9 mouse cellular contexts compared by ENCODE assay signal in genomic region chr1:153265066-153265465, GRCm38 (mm10).
A peak's percentile ranks its signal among the peaks of the same experiment; 100 is the strongest.
DNase-seq lines count a peak whose midpoint lies in the region; ATAC-seq and TF ChIP-seq lines count a peak whose summit lies in the region.
"Had no signal": no experiment of that assay in that cellular context is flagged by ENCODE, and none has a peak within 500 bp of the region (broad histone marks: within the 10 kb centered on the region; RNA-seq: fewer than 3 reads in every experiment).

No protein-coding gene starts in this region.

- TF ChIP-seq POLR2A in small intestine, adult 2 months (IDR thresholded peaks at IDR 0.05; ENCODE audit: low read depth, low read length) = no peak

- peak overlapping the region; percentile 93 for H3K27ac ChIP-seq in lung, embryonic 15.5 days
- H3K27ac ChIP-seq in intestine, embryonic 14.5 days (ENCODE audit: low read depth) = peak overlapping the region; percentile 89
- H3K27ac ChIP-seq in small intestine, adult 2 months (ENCODE audit: insufficient read depth, low read depth, low read length) = 0 out of 2 replicates have a peak overlapping the region, but pooled peaks have one; percentile 5

- no peak overlapping the region for H3K9ac ChIP-seq in lung, embryonic 15.5 days
- H3K9ac ChIP-seq in intestine, embryonic 14.5 days (ENCODE audit: low read length) = 0 out of 2 replicates have a peak overlapping the region, but pooled peaks have one; percentile 3

- no peaks in the 10 kb centered on the region for H3K9me3 ChIP-seq in lung, embryonic 15.5 days
- no peaks in the 10 kb centered on the region for H3K9me3 ChIP-seq in intestine, embryonic 14.5 days (ENCODE audit: control insufficient read depth, low read length)

- H3K4me3 ChIP-seq in lung, embryonic 15.5 days = no peak overlapping the region
- no peak overlapping the region for H3K4me3 ChIP-seq in intestine, embryonic 14.5 days (ENCODE audit: low read depth, low read length)
- H3K4me3 ChIP-seq in small intestine, adult 2 months (ENCODE audit: low read depth, low read length) = no peak overlapping the region

- TF ChIP-seq CTCF in small intestine, adult 2 months (IDR thresholded peaks at IDR 0.05; ENCODE audit: extremely low read depth, insufficient read length, insufficient replicate concordance, low read depth, low read length) = no peak

- peaks cover 68% of the 10 kb centered on the region for H3K4me1 ChIP-seq in lung, embryonic 15.5 days
- H3K4me1 ChIP-seq in intestine, embryonic 14.5 days (replicated peaks; ENCODE audit: control insufficient read depth, insufficient read depth, low read length) = peaks cover 45% of the 10 kb centered on the region
- peaks cover 5% of the 10 kb centered on the region; the same call in 1 of the 2 replicates for H3K4me1 ChIP-seq in small intestine, adult 2 months (ENCODE audit: control insufficient read depth, insufficient read depth, insufficient read length, low read length)

- 7% methylated on average over 7 of the region's 7 CpGs for WGBS in lung, embryonic 15.5 days
- WGBS in intestine, embryonic 14.5 days = 8% methylated on average over 7 of the region's 7 CpGs
- WGBS in small intestine, adult 2 months = 72% methylated on average over 7 of the region's 7 CpGs

- ATAC-seq in cerebellum, adult (ENCODE audit: insufficient number of reproducible peaks, low FRiP score, low TSS enrichment) = no peak
- ATAC-seq in lung, embryonic 15.5 days (ENCODE audit: borderline replicate concordance, extremely low read depth, low FRiP score, low TSS enrichment) = peak; percentile 78; the same call in 1 of the 2 replicates
- peak; percentile 28 for ATAC-seq in intestine, embryonic 14.5 days (replicated peaks; ENCODE audit: low FRiP score, low TSS enrichment, low read depth)

- peak overlapping the region; percentile 23; the same call in 1 of the 2 replicates for H3K4me2 ChIP-seq in lung, embryonic 15.5 days
- 0 out of 2 replicates have a peak overlapping the region, but pooled peaks have one; percentile 20 for H3K4me2 ChIP-seq in intestine, embryonic 14.5 days (ENCODE audit: low read length)

- DNase-seq in cerebellum, postnatal 14 days = peak; percentile 16 to 32
- no peak for DNase-seq in lung, postnatal 14 days
- no peak for DNase-seq in intestine, embryonic 14.5 days (ENCODE audit: low spot score)
- no peak for DNase-seq in yolk sac, embryonic 10.5 days (ENCODE audit: low spot score)
- DNase-seq in urinary bladder, adult 2 months (ENCODE audit: low spot score) = no peak
- DNase-seq: cerebellum, adult 2 months had no signal

- peaks cover 11% of the 10 kb centered on the region; the same call in 1 of the 2 replicates for H3K36me3 ChIP-seq in lung, embryonic 15.5 days
- peaks cover 13% of the 10 kb centered on the region for H3K36me3 ChIP-seq in intestine, embryonic 14.5 days (ENCODE audit: control insufficient read depth, insufficient read depth, low read length)
- H3K36me3 ChIP-seq in small intestine, adult 2 months (ENCODE audit: control insufficient read depth, insufficient read depth, low read length) = no peaks in the 10 kb centered on the region

- H3K27me3 ChIP-seq in lung, embryonic 15.5 days = no peaks in the 10 kb centered on the region
- H3K27me3 ChIP-seq in intestine, embryonic 14.5 days (replicated peaks; ENCODE audit: control insufficient read depth, insufficient read depth, low read length) = no peaks in the 10 kb centered on the region
- no peaks in the 10 kb centered on the region for H3K27me3 ChIP-seq in small intestine, adult 2 months (ENCODE audit: control insufficient read depth, insufficient read depth, low read length)

Comparison
In these comparisons a context has a peak if more than half of its experiments do, and no peak if none do; other contexts are left out.
1. DNase-seq: peak in cerebellum, postnatal 14 days (2 of 2); none in lung, postnatal 14 days (single experiment), intestine, embryonic 14.5 days (single experiment), yolk sac, embryonic 10.5 days (single experiment) and urinary bladder, adult 2 months (single experiment).
2. H3K27ac ChIP-seq: peak in every context shown above with its lines; median percentile 93 in lung, embryonic 15.5 days; 89 in intestine, embryonic 14.5 days; 5 in small intestine, adult 2 months.